Mouse (Mus musculus): Measurements from ENCODE around the gene Gm19935. TPM values are rescaled to one million over a fixed set of nuclear protein-coding genes. Genes with fewer than 3 reads are reported as not detected.

The Gm19935 gene
- polyA plus RNA-seq, 1 experiment from 2014 or later, result not detected

DNA sequence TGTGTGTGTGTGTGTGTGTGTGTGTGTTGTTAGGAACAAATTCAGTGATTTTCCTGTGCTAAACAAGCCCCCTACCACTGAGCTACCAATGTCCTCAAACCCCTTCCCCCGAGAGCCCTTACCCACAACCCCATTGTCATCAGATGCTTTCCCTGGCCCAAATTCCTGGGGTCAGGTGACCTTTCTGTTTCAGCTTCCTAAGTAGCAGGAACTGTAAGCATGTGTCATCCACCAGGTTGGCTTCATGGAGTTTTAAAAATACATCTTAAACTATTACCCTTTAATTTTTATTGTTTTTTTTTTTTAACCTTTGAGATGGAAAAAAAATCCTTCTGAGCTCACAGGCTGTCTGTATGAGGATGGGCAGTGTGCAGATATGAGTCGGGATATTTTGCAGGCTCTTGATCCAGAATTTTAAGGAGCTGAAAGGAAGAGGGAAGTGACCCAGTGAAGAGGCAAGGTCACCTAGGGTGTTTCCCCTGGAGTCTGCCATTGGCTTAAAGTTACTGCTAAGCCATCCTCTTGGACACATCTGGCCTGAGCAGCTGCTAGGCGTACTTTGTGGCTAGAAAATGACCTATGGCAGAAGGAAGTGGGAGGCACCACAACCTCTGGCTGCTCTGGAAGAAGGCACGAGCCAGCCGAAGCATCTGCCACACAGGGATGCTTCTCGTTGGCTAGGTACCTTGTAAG lies 16.6 kb upstream of the Gm19935 start:
- Histone ChIP-seq H3K9ac (ENCODE audit: low read length) (no peak overlapping the region), H3K27ac (ENCODE audit: low read depth, low read length) (no peak overlapping the region), H3K4me3 (ENCODE audit: low read depth, low read length) (no peak overlapping the region), H3K9me3 (ENCODE audit: control insufficient read depth, low read length) (no peaks in the 10 kb centered on the region), H3K27me3 (ENCODE audit: control insufficient read depth, insufficient read depth, low read length) (no peaks in the 10 kb centered on the region), H3K4me2 (no peak overlapping the region), H3K4me1 (ENCODE audit: control insufficient read depth, insufficient read depth, low read length) (peaks cover 6% of the 10 kb centered on the region), H3K36me3 (ENCODE audit: control insufficient read depth, insufficient read depth, low read length) (no peaks in the 10 kb centered on the region)
- 72% methylated on average over 6 of the region's 6 CpGs for WGBS
- ATAC-seq (ENCODE audit: low FRiP score), result no peak
- DNase-seq (ENCODE audit: low spot score, missing footprints), result no peak

GRCm38 (mm10) chr8:90832576-90833289 lies 15.5 kb upstream of the Gm19935 start:
- no peak overlapping the region for H3K9ac ChIP-seq (ENCODE audit: low read length)
- no peaks in the 10 kb centered on the region for H3K27me3 ChIP-seq (ENCODE audit: control insufficient read depth, insufficient read depth, low read length)
- 33% methylated on average over 5 of the region's 5 CpGs for WGBS
- H3K4me2 ChIP-seq, result no peak overlapping the region
- H3K4me3 ChIP-seq (ENCODE audit: low read depth, low read length), result no peak overlapping the region
- H3K9me3 ChIP-seq (ENCODE audit: control insufficient read depth, low read length), result no peaks in the 10 kb centered on the region
- ATAC-seq (ENCODE audit: low FRiP score), result no peak
- no peaks in the 10 kb centered on the region for H3K36me3 ChIP-seq (ENCODE audit: control insufficient read depth, insufficient read depth, low read length)
- DNase-seq (ENCODE audit: low spot score, missing footprints), result no peak
- H3K4me1 ChIP-seq (ENCODE audit: control insufficient read depth, insufficient read depth, low read length), result peaks cover 11% of the 10 kb centered on the region
- H3K27ac ChIP-seq (ENCODE audit: low read depth, low read length), result no peak overlapping the region

DNA sequence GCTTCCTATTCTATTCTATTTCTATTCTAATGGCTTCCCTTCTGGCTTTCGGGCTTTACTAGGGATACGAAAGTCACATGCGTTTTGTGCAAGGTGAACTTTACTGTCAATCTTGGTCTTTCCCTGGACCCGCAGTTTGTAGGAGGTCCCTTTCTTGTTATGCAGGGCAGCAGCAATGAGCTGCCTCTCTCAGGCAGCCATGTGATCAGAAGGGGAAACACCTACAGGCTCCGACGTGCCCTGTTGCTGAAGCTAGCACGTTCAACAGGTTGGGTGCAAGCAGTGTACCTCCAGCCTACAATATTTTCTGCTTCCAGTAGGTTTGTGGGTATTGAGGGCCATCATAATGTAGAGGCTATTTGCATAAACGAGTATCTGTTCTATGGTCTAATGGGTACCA lies 13.8 kb upstream of the Gm19935 start:
- H3K9me3 ChIP-seq (ENCODE audit: control insufficient read depth, low read length), result no peaks in the 10 kb centered on the region
- no peak overlapping the region for H3K27ac ChIP-seq (ENCODE audit: low read depth, low read length)
- peaks cover 11% of the 10 kb centered on the region for H3K4me1 ChIP-seq (ENCODE audit: control insufficient read depth, insufficient read depth, low read length)
- ATAC-seq (ENCODE audit: low FRiP score) (no peak), DNase-seq (ENCODE audit: low spot score, missing footprints) (no peak)
- WGBS, result 67% methylated on average over 8 of the region's 8 CpGs
- H3K4me2 ChIP-seq, result no peak overlapping the region
- H3K4me3 ChIP-seq (ENCODE audit: low read depth, low read length), result no peak overlapping the region
- H3K27me3 ChIP-seq (ENCODE audit: control insufficient read depth, insufficient read depth, low read length), result no peaks in the 10 kb centered on the region
- no peak overlapping the region for H3K9ac ChIP-seq (ENCODE audit: low read length)
- H3K36me3 ChIP-seq (ENCODE audit: control insufficient read depth, insufficient read depth, low read length), result no peaks in the 10 kb centered on the region

DNA sequence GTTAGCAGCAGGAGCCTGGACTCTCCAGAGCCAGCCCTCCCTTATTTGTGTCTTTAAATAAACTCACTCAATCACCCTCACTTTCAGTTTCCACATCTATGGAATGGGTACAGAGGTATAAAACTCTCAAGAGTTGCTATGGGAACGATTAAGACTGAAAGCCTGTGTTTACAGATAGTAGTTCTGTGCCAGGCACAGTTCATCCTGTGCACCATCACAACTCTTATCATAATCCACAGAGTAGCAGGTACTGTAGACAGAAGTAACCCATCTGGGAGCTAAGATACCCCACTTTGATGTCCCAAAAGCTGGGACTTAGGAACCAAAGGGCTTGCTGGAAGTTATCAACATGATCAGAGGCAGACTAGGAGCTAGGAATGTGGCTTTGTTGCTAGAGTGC lies 12.6 kb upstream of the Gm19935 start:
- no peak overlapping the region for H3K27ac ChIP-seq (ENCODE audit: low read depth, low read length)
- H3K4me3 ChIP-seq (ENCODE audit: low read depth, low read length), result no peak overlapping the region
- H3K9ac ChIP-seq (ENCODE audit: low read length), result no peak overlapping the region
- no peaks in the 10 kb centered on the region for H3K9me3 ChIP-seq (ENCODE audit: control insufficient read depth, low read length)
- 77% methylated on average over 1 of the region's 1 CpGs for WGBS
- H3K36me3 ChIP-seq (ENCODE audit: control insufficient read depth, insufficient read depth, low read length), result no peaks in the 10 kb centered on the region
- H3K4me2 ChIP-seq, result no peak overlapping the region
- peaks cover 11% of the 10 kb centered on the region for H3K4me1 ChIP-seq (ENCODE audit: control insufficient read depth, insufficient read depth, low read length)
- ATAC-seq (ENCODE audit: low FRiP score) (no peak), DNase-seq (ENCODE audit: low spot score, missing footprints) (no peak)
- H3K27me3 ChIP-seq (ENCODE audit: control insufficient read depth, insufficient read depth, low read length), result no peaks in the 10 kb centered on the region

GRCm38 (mm10) chr8:90828987-90829740 lies 12.0 kb upstream of the Gm19935 start:
- peaks cover 11% of the 10 kb centered on the region for H3K4me1 ChIP-seq (ENCODE audit: control insufficient read depth, insufficient read depth, low read length)
- H3K4me2 ChIP-seq, result peak overlapping the region; percentile 72
- peak overlapping the region; percentile 73 for H3K9ac ChIP-seq (ENCODE audit: low read length)
- H3K27me3 ChIP-seq (ENCODE audit: control insufficient read depth, insufficient read depth, low read length), result no peaks in the 10 kb centered on the region
- no peak for DNase-seq (ENCODE audit: low spot score, missing footprints)
- no peaks in the 10 kb centered on the region for H3K36me3 ChIP-seq (ENCODE audit: control insufficient read depth, insufficient read depth, low read length)
- WGBS, result 3% methylated on average over 11 of the region's 11 CpGs
- ATAC-seq (ENCODE audit: low FRiP score), result peak; percentile 73; the same call in 1 of the 2 replicates
- H3K27ac ChIP-seq (ENCODE audit: low read depth, low read length), result no peak overlapping the region
- H3K9me3 ChIP-seq (ENCODE audit: control insufficient read depth, low read length), result no peaks in the 10 kb centered on the region
- peak overlapping the region; percentile 28 for H3K4me3 ChIP-seq (ENCODE audit: low read depth, low read length)

DNA sequence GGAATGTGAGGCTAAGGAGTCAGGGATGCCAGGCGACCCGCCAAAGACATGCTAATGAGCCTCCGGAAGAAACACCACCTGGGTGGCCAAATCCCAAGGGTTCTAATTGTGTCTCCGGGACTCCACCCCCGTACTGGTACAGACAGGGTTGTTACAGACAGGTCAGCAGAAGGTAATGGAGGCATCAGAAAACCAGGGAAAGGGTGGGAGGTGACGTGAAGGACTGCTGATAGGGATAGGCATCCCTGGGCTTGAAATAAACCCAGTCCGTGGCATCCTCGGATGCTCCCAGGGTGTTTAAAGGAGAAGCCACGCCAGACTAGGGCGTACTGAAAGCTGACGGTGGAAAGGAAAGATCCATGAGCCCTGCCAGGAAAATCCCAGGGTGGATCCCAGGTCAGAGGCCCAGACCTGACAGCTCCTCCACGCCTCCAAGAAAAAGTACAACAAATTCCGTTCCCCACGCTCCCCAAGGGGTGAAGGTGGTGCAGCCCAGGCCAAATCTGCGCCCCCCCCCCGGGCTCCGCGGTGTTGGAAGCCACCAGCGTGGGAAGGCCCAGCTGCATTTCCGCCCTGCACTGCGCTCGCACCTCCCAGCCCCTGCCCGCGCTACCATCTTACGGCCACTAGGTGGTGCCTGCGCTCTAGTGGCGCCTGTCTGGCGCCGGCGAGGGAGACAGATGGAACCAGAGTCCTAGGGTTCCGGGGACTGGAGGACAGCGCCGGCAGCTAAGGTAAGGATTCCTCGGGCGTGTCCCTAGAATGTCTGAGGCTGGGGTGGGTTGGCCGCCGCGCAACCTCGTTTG lies 11.2 kb upstream of the Gm19935 start, which contains the start of gene Chd9:
Gene Chd9 (plus strand): TSS at position 172 of the 806 bp plus-strand sequence.
- WGBS, result under 1% methylated on average over 38 of the region's 39 CpGs
- Histone ChIP-seq H3K9me3 (ENCODE audit: control insufficient read depth, low read length) (no peaks in the 10 kb centered on the region), H3K36me3 (ENCODE audit: control insufficient read depth, insufficient read depth, low read length) (no peaks in the 10 kb centered on the region), H3K4me3 (ENCODE audit: low read depth, low read length) (peak within 1 kb of the TSS; percentile 28), H3K9ac (ENCODE audit: low read length) (peak within 1 kb of the TSS; percentile 73), H3K4me2 (peak within 1 kb of the TSS; percentile 72), H3K27ac (ENCODE audit: low read depth, low read length) (no peak within 1 kb of the TSS; the same call in 1 of the 2 replicates), H3K27me3 (ENCODE audit: control insufficient read depth, insufficient read depth, low read length) (no peaks in the 10 kb centered on the region), H3K4me1 (ENCODE audit: control insufficient read depth, insufficient read depth, low read length) (peaks cover 11% of the 10 kb centered on the region)
- peak; percentile 99 for DNase-seq (ENCODE audit: low spot score, missing footprints)
- peak; percentile 92 for ATAC-seq (ENCODE audit: low FRiP score)

- Histone ChIP-seq H3K4me1 (ENCODE audit: control insufficient read depth, insufficient read depth, low read length) (peaks cover 8% of the 10 kb centered on the region), H3K9ac (ENCODE audit: low read length) (no peak overlapping the region), H3K27me3 (ENCODE audit: control insufficient read depth, insufficient read depth, low read length) (no peaks in the 10 kb centered on the region), H3K9me3 (ENCODE audit: control insufficient read depth, low read length) (no peaks in the 10 kb centered on the region), H3K4me3 (ENCODE audit: low read depth, low read length) (no peak overlapping the region), H3K36me3 (ENCODE audit: control insufficient read depth, insufficient read depth, low read length) (no peaks in the 10 kb centered on the region), H3K27ac (ENCODE audit: low read depth, low read length) (no peak overlapping the region), H3K4me2 (no peak overlapping the region)
- 81% methylated on average over 9 of the region's 9 CpGs for WGBS
- DNase-seq (ENCODE audit: low spot score, missing footprints) (peak; percentile 10), ATAC-seq (ENCODE audit: low FRiP score) (no peak)
Measured at GRCm38 (mm10) chr8:90825459-90825871, 8.3 kb upstream of the Gm19935 start.

GRCm38 (mm10) chr8:90822443-90822842 lies 5.2 kb upstream of the Gm19935 start:
- 66% methylated on average over 11 of the region's 11 CpGs for WGBS
- Histone ChIP-seq H3K4me1 (ENCODE audit: control insufficient read depth, insufficient read depth, low read length) (no peaks in the 10 kb centered on the region), H3K9me3 (ENCODE audit: control insufficient read depth, low read length) (no peaks in the 10 kb centered on the region), H3K27ac (ENCODE audit: low read depth, low read length) (no peak overlapping the region), H3K4me2 (no peak overlapping the region), H3K4me3 (ENCODE audit: low read depth, low read length) (no peak overlapping the region), H3K9ac (ENCODE audit: low read length) (no peak overlapping the region), H3K27me3 (ENCODE audit: control insufficient read depth, insufficient read depth, low read length) (no peaks in the 10 kb centered on the region), H3K36me3 (ENCODE audit: control insufficient read depth, insufficient read depth, low read length) (no peaks in the 10 kb centered on the region)
- DNase-seq (ENCODE audit: low spot score, missing footprints), result peak; percentile 70
- ATAC-seq (ENCODE audit: low FRiP score), result no peak

Measured in midbrain, embryonic 11.5 days (tissue).